Mouse (Mus musculus) cortical plate, adult 2 months (tissue): ENCODE data around the gene Fam122b.

Source experiments
- CTCF ChIP-seq: fragments of 200-500 bp; IDR thresholded peaks from 2 replicates; pipeline ENCODE4 v1.5.1; 2011; ENCODE audit warnings: mild to moderate bottlenecking, control low read depth, low read length; ENCODE audit not compliant: insufficient read depth; ENCODE audit errors: extremely low read depth
- POLR2A ChIP-seq: fragments of 200-500 bp; IDR thresholded peaks from 2 replicates; pipeline ENCODE4 v1.6.1; 2011; ENCODE audit warnings: mild to moderate bottlenecking, low read length, control low read depth; ENCODE audit not compliant: insufficient read depth; ENCODE audit errors: extremely low read depth

GRCm38 (mm10) chrX:53255195-53255594 is 14.4 kb downstream of the Fam122b start:
- TF ChIP-seq CTCF = no peak
- no peak for TF ChIP-seq POLR2A
